Mouse (Mus musculus): ENCODE data around the gene Wwc1.

- TF ChIP-seq POLR2A (IDR thresholded peaks at IDR 0.05; ENCODE audit: low read depth, low read length) (no peak), CTCF (IDR thresholded peaks at IDR 0.05; ENCODE audit: extremely low read depth, insufficient read length, insufficient replicate concordance, low read depth, low read length) (no peak)
Measured at GRCm38 (mm10) chr11:35974632-35975450, 5.5 kb downstream of the Wwc1 start.
